Mouse (Mus musculus) urinary bladder, postnatal 14 days (tissue): Measurements from ENCODE around the gene Grin2b.
"Not testable (repeated sequence)": the region's sequence is repeated elsewhere in the genome, so short reads cannot be mapped to it uniquely, and the experiment has no call there.

Experiments used
- DNase-seq: peaks from one replicate; pipeline ENCODE4 v3.0.0; 2021; ENCODE audit warnings: low spot score

The Grin2b gene

GRCm38 (mm10) chr6:135799949-135800348 lies 373.4 kb downstream of the Grin2b start:
- no peak for DNase-seq

- DNase-seq: no peak
Measured at GRCm38 (mm10) chr6:135798202-135798992, 374.9 kb downstream of the Grin2b start.

- no peak for DNase-seq
Measured at GRCm38 (mm10) chr6:135797371-135798033, 375.8 kb downstream of the Grin2b start.

- DNase-seq: no peak
Measured at GRCm38 (mm10) chr6:135796911-135797310, 376.4 kb downstream of the Grin2b start.

GRCm38 (mm10) chr6:135791412-135791811 lies 381.9 kb downstream of the Grin2b start:
- DNase-seq: no peak

GRCm38 (mm10) chr6:135789603-135790170 lies 383.6 kb downstream of the Grin2b start:
- no peak for DNase-seq

- no peak for DNase-seq
Measured at GRCm38 (mm10) chr6:135774670-135775069, 398.6 kb downstream of the Grin2b start.

GRCm38 (mm10) chr6:135767572-135767971 lies 405.7 kb downstream of the Grin2b start:
- no peak for DNase-seq

GRCm38 (mm10) chr6:135758735-135759134 lies 414.6 kb downstream of the Grin2b start:
- DNase-seq: no peak

- no peak for DNase-seq
Measured at GRCm38 (mm10) chr6:135756075-135756474, 417.2 kb downstream of the Grin2b start.

- DNase-seq: no peak
Measured at GRCm38 (mm10) chr6:135748412-135749076, 424.8 kb downstream of the Grin2b start.

GRCm38 (mm10) chr6:135745606-135746005 lies 427.7 kb downstream of the Grin2b start:
- DNase-seq: no peak

GRCm38 (mm10) chr6:135734227-135734732 lies 439.0 kb downstream of the Grin2b start:
- DNase-seq: no peak

GRCm38 (mm10) chr6:135727106-135727505 lies 446.2 kb downstream of the Grin2b start:
- DNase-seq: no peak

- DNase-seq: no peak
Measured at GRCm38 (mm10) chr6:135721706-135722105, 451.6 kb downstream of the Grin2b start.

- DNase-seq: no peak
Measured at GRCm38 (mm10) chr6:135714906-135715305, 458.4 kb downstream of the Grin2b start.

GRCm38 (mm10) chr6:135714236-135714635 lies 459.1 kb downstream of the Grin2b start:
- DNase-seq: no peak

GRCm38 (mm10) chr6:135713716-135714115 lies 459.6 kb downstream of the Grin2b start:
- DNase-seq: no peak

GRCm38 (mm10) chr6:135706850-135707522 lies 466.3 kb downstream of the Grin2b start:
- DNase-seq: not testable (repeated sequence)

- no peak for DNase-seq
Measured at GRCm38 (mm10) chr6:135703655-135704054, 469.7 kb downstream of the Grin2b start.

GRCm38 (mm10) chr6:135701361-135701760 lies 471.9 kb downstream of the Grin2b start:
- no peak for DNase-seq
